Mouse (Mus musculus) embryonic facial prominence, embryonic 12.5 days (tissue): ENCODE results near the gene Slc6a19. TPM values are rescaled to one million over a fixed set of nuclear protein-coding genes. Genes with fewer than 3 reads are reported as not detected.

Source experiments
- ATAC-seq: fragments of 200-750 bp; cut with Nextera tagmentation; 2 replicates; pipeline ENCODE4 v1.8.0; 2017; ENCODE audit not compliant: insufficient number of reproducible peaks, insufficient read depth, low FRiP score, low TSS enrichment
- H3K27ac ChIP-seq: fragments of 300-500 bp; sonication (generic); 2 replicates; pipeline ENCODE4 v1.5.1; 2016; ENCODE audit warnings: mild to moderate bottlenecking
- H3K27me3 ChIP-seq: fragments of 300-500 bp; sonication (generic); 2 replicates; pipeline ENCODE4 v1.6.1; 2016; ENCODE audit warnings: mild to moderate bottlenecking, moderate library complexity
- H3K36me3 ChIP-seq: fragments of 300-500 bp; sonication (generic); 2 replicates; pipeline ENCODE4 v1.6.1; 2016; ENCODE audit warnings: mild to moderate bottlenecking
- H3K4me1 ChIP-seq: fragments of 300-500 bp; sonication (generic); 2 replicates; pipeline ENCODE4 v1.6.1; 2016
- H3K4me2 ChIP-seq: fragments of 300-500 bp; sonication (generic); replicated peaks from 2 replicates; pipeline ENCODE4 v1.6.1; 2016; ENCODE audit warnings: mild to moderate bottlenecking, moderate library complexity
- H3K4me3 ChIP-seq: fragments of 300-500 bp; sonication (generic); 2 replicates; pipeline ENCODE4 v1.5.1; 2016; ENCODE audit warnings: mild to moderate bottlenecking
- H3K9ac ChIP-seq: fragments of 300-500 bp; sonication (generic); 2 replicates; pipeline ENCODE4 v1.6.1; 2016; ENCODE audit warnings: mild to moderate bottlenecking, moderate library complexity
- H3K9me3 ChIP-seq: fragments of 300-500 bp; sonication (generic); 2 replicates; pipeline ENCODE4 v1.6.1; 2016; ENCODE audit warnings: mild to moderate bottlenecking, moderate library complexity
- WGBS: fragments of 180-500 bp; shearing (Covaris S2); methylation state at CpG from one replicate; pipeline ENCODE4 v1.1.7; 2016; 5-methylcytosine and 5-hydroxymethylcytosine counted together
- polyA plus RNA-seq: library from polyadenylated mRNA; unstranded; fragments of >200 nt; fragmentation: Nextera tagmentation; extraction: Ambion mirVana; gene quantifications from 2 replicates; pipeline ENCODE4 v1.2.1, GENCODE M21; 2016

The Slc6a19 gene
- polyA plus RNA-seq, 1 experiment from 2014 or later, result 0.06 TPM

- H3K27me3 ChIP-seq, result no peaks in the 10 kb centered on the region
- H3K9me3 ChIP-seq, result no peaks in the 10 kb centered on the region
- no peak overlapping the region for H3K4me3 ChIP-seq
- no peaks in the 10 kb centered on the region for H3K36me3 ChIP-seq
- 83% methylated on average over 4 of the region's 4 CpGs for WGBS
- H3K4me1 ChIP-seq, result no peaks in the 10 kb centered on the region
- no peak overlapping the region for H3K27ac ChIP-seq
- no peak overlapping the region for H3K9ac ChIP-seq
- ATAC-seq, result no peak
- H3K4me2 ChIP-seq, result no peak overlapping the region
These were observed 15.7 kb downstream of the Slc6a19 start for GRCm38 (mm10) chr13:73688934-73689333.

GRCm38 (mm10) chr13:73687601-73688000 is 17.1 kb downstream of the Slc6a19 start:
- Histone ChIP-seq H3K4me2 (no peak overlapping the region), H3K9me3 (no peaks in the 10 kb centered on the region), H3K27me3 (no peaks in the 10 kb centered on the region), H3K4me1 (no peaks in the 10 kb centered on the region), H3K36me3 (no peaks in the 10 kb centered on the region), H3K9ac (no peak overlapping the region), H3K4me3 (no peak overlapping the region), H3K27ac (no peak overlapping the region)
- no peak for ATAC-seq
- WGBS, result 68% methylated on average over 3 of the region's 3 CpGs

DNA sequence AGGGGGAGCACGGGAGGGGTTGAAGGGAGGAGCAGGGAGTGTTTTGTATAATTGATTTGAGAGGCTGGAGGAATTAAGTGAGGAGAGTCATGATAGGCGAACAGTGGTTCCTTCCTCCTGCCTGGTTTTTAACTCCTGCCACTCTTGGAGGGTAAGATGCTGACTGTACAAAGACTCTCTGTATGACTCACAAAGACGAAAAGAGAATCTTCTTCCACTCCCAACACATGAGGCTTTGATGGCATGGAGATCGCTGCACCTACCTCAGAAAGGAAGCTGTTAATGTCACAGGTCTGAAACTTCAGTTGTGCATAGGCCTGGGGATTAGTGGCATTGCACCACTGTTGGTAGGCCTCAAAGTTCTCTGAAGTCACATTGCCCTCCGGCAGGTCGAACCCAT is 19.2 kb downstream of the Slc6a19 start:
- Histone ChIP-seq H3K9me3 (no peaks in the 10 kb centered on the region), H3K4me1 (no peaks in the 10 kb centered on the region), H3K36me3 (no peaks in the 10 kb centered on the region), H3K27ac (no peak overlapping the region), H3K4me3 (no peak overlapping the region), H3K27me3 (no peaks in the 10 kb centered on the region), H3K4me2 (no peak overlapping the region), H3K9ac (no peak overlapping the region)
- 79% methylated on average over 6 of the region's 6 CpGs for WGBS
- no peak for ATAC-seq

DNA sequence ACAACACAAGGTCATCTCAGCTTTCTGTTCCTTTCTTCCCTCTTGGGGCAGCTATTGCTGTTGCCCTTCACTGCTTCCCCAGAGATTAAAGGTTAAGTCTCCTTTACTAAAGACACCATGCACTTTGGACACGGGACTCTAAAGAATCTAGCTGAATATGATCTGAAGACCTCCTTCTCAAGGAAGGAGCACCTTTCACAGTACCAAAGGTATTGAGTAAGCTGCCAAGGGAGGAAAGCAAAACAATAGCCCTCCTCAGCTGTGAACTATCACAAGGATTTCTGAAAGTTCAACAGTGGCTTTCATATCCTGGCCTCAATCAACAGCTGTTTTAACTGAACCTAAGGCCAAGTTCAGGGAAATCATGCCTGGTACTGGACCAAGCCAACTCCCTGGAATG is 20.3 kb downstream of the Slc6a19 start:
- no peak for ATAC-seq
- H3K4me3 ChIP-seq, result no peak overlapping the region
- no peak overlapping the region for H3K27ac ChIP-seq
- no peak overlapping the region for H3K9ac ChIP-seq
- H3K36me3 ChIP-seq, result no peaks in the 10 kb centered on the region
- 80% methylated on average over 1 of the region's 1 CpGs for WGBS
- H3K27me3 ChIP-seq, result no peaks in the 10 kb centered on the region
- H3K9me3 ChIP-seq, result no peaks in the 10 kb centered on the region
- no peaks in the 10 kb centered on the region for H3K4me1 ChIP-seq
- H3K4me2 ChIP-seq, result no peak overlapping the region

- Histone ChIP-seq H3K9ac (no peak overlapping the region), H3K4me1 (no peaks in the 10 kb centered on the region), H3K36me3 (no peaks in the 10 kb centered on the region), H3K27ac (no peak overlapping the region), H3K4me2 (no peak overlapping the region), H3K27me3 (no peaks in the 10 kb centered on the region), H3K4me3 (no peak overlapping the region), H3K9me3 (no peaks in the 10 kb centered on the region)
- 86% methylated on average over 11 of the region's 11 CpGs for WGBS
- no peak for ATAC-seq
These were observed 21.0 kb downstream of the Slc6a19 start for GRCm38 (mm10) chr13:73683682-73684081.

DNA sequence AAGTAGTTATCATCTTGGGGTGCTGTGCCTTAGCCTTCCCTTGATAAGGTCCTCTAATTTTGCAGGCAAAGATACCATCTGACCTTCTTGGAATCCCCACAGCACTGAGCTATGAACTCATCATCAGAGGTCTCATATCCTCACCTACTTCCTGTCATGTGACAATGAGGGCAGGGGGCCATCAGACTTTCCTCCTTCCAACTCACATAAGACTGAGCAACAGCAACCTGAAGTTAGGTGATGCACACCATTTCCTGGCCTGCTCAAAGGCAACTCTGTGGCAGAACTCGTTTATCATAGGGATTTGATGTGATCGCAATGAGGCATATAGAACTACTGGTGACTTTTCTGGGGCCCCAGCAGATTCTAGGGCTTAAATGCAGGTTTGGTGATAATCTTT is 22.4 kb downstream of the Slc6a19 start:
- Histone ChIP-seq H3K4me1 (no peaks in the 10 kb centered on the region), H3K27me3 (no peaks in the 10 kb centered on the region), H3K4me3 (no peak overlapping the region), H3K36me3 (no peaks in the 10 kb centered on the region), H3K4me2 (no peak overlapping the region), H3K9me3 (no peaks in the 10 kb centered on the region), H3K9ac (no peak overlapping the region), H3K27ac (no peak overlapping the region)
- WGBS, result 87% methylated on average over 2 of the region's 2 CpGs
- ATAC-seq, result no peak

DNA sequence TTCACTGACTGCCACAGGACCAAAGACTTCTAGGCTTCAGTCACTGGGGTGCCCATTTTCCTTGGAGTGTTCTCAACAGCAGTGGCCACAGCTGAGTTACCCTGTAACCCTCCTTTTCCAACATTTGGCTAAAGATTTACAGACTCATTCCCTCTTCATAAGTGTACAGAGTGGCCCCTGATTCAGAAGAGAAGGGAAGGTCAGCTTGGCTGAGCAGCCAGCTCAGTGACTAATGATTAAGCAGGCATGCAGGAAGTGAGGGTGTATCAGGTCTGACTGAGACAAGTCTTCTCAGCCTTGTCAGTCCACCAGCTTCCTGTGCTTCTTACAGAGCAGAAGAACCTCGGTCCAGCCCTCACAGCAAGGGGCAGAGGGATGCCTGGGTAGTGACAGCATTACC is 24.3 kb downstream of the Slc6a19 start:
- no peak overlapping the region for H3K4me2 ChIP-seq
- H3K4me1 ChIP-seq, result no peaks in the 10 kb centered on the region
- no peaks in the 10 kb centered on the region for H3K27me3 ChIP-seq
- no peak overlapping the region for H3K4me3 ChIP-seq
- 33% methylated on average over 1 of the region's 1 CpGs for WGBS
- H3K9ac ChIP-seq, result no peak overlapping the region
- no peak overlapping the region for H3K27ac ChIP-seq
- ATAC-seq, result no peak
- no peaks in the 10 kb centered on the region for H3K36me3 ChIP-seq
- H3K9me3 ChIP-seq, result no peaks in the 10 kb centered on the region

GRCm38 (mm10) chr13:73679311-73679710 is 25.4 kb downstream of the Slc6a19 start:
- Histone ChIP-seq H3K36me3 (no peaks in the 10 kb centered on the region), H3K27me3 (no peaks in the 10 kb centered on the region), H3K9me3 (no peaks in the 10 kb centered on the region), H3K27ac (no peak overlapping the region), H3K4me3 (no peak overlapping the region), H3K4me2 (no peak overlapping the region), H3K9ac (no peak overlapping the region), H3K4me1 (no peaks in the 10 kb centered on the region)
- no peak for ATAC-seq
- 44% methylated on average over 2 of the region's 2 CpGs for WGBS

DNA sequence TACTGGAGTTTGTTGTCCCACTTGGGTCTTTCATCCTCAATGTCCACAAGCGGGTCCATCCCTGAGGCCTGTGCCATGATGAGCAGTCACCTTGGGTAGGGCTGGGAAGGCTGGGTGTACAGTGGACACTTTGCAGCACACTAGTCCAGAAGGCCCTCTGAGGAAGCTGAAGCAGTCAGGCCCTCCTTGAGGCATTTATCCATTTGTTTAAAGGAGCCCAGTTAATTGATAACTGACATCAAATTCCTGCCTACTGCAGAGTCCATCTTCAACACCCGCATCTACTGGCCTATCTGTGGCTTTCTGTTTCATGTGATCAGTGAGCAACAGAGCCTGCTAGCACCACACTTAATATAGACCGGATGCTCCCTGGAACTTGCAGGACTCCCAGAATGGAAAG is 26.8 kb downstream of the Slc6a19 start, which contains the start of gene Slc6a18:
TSS of gene Slc6a18 (minus strand) at position 171 of the 400 bp plus-strand sequence.
- Histone ChIP-seq H3K4me1 (no peaks in the 10 kb centered on the region), H3K9me3 (no peaks in the 10 kb centered on the region), H3K27me3 (no peaks in the 10 kb centered on the region), H3K4me2 (no peak within 1 kb of the TSS), H3K9ac (no peak within 1 kb of the TSS), H3K36me3 (no peaks in the 10 kb centered on the region), H3K4me3 (no peak within 1 kb of the TSS), H3K27ac (no peak within 1 kb of the TSS)
- WGBS, result 78% methylated on average over 3 of the region's 3 CpGs
- no peak for ATAC-seq

DNA sequence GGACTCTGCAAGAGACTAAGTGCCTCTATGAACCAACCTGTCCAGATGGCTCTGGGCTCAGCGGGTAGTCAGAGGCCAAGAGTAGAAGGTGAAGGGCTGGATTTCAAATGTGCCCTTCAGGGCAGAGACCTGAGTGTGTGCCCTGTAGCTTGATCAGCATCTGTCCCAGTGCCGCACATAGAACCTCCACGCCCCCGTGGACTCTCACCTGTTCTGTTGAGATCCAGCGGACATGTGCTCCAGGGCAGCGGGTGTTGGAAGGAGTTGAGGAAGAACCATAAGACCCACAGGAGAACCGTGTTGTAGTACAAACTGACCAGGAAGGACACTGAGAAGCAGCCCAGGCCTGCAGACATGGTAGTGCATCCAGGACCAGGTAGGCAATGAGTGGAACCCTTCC is 29.5 kb downstream of the Slc6a19 start:
- Histone ChIP-seq H3K9ac (no peak overlapping the region), H3K27me3 (no peaks in the 10 kb centered on the region), H3K4me2 (no peak overlapping the region), H3K27ac (no peak overlapping the region), H3K4me3 (no peak overlapping the region), H3K9me3 (no peaks in the 10 kb centered on the region), H3K36me3 (no peaks in the 10 kb centered on the region), H3K4me1 (no peaks in the 10 kb centered on the region)
- WGBS, result 93% methylated on average over 7 of the region's 7 CpGs
- ATAC-seq, result no peak

- Histone ChIP-seq H3K36me3 (no peaks in the 10 kb centered on the region), H3K9me3 (no peaks in the 10 kb centered on the region), H3K27ac (no peak overlapping the region), H3K4me1 (no peaks in the 10 kb centered on the region), H3K27me3 (no peaks in the 10 kb centered on the region), H3K9ac (no peak overlapping the region), H3K4me2 (no peak overlapping the region), H3K4me3 (no peak overlapping the region)
- WGBS, result 67% methylated on average over 2 of the region's 2 CpGs
- ATAC-seq, result no peak
These were observed 44.4 kb downstream of the Slc6a19 start for GRCm38 (mm10) chr13:73660163-73660695.

DNA sequence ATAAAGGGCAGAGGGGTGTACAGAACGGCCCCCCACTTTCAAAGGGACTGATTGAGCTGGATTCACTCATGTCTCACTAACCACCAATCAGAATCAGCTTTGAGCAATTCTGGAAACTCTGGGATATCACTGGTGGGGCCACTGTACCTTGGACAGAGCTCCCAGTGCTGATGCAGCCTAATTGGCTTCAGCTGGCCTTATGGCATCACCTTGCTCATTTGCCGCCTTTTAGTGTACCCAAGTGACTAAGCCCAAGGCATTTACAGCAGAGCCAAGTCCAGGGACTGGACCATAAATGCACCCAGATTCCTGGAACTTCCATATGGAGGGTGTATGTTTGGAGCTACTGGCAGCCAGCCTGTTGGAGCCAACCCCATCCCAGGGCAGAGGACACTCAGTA is 45.7 kb downstream of the Slc6a19 start:
- H3K9ac ChIP-seq, result no peak overlapping the region
- WGBS, result 35% methylated on average over 2 of the region's 2 CpGs
- H3K4me1 ChIP-seq, result no peaks in the 10 kb centered on the region
- no peak overlapping the region for H3K27ac ChIP-seq
- no peak overlapping the region for H3K4me2 ChIP-seq
- ATAC-seq, result no peak
- no peaks in the 10 kb centered on the region for H3K36me3 ChIP-seq
- H3K27me3 ChIP-seq, result no peaks in the 10 kb centered on the region
- H3K4me3 ChIP-seq, result no peak overlapping the region
- no peaks in the 10 kb centered on the region for H3K9me3 ChIP-seq

DNA sequence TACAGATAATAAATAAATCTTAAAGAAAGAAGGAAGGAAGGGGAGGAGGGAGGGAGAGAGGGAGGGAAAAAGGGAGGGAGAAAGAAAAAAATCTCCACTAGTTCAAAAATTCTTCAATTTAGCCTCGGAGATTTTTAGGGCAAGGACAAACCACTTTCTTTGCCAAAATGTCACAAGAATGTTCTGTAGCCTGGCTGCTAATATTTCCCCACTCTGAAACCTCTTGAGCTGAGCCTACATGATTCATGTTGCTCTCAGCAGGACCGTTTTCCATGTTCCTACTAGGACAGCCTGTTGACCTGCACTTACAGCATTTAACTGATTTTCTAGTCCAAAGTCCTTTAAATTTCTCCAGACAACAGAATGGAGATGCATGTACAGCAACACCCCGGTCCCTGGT is 49.7 kb downstream of the Slc6a19 start:
- ATAC-seq, result no peak
- no peaks in the 10 kb centered on the region for H3K27me3 ChIP-seq
- H3K4me3 ChIP-seq, result no peak overlapping the region
- H3K27ac ChIP-seq, result no peak overlapping the region
- H3K4me2 ChIP-seq, result no peak overlapping the region
- H3K36me3 ChIP-seq, result peaks cover 4% of the 10 kb centered on the region; the same call in 1 of the 2 replicates
- no peak overlapping the region for H3K9ac ChIP-seq
- H3K9me3 ChIP-seq, result no peaks in the 10 kb centered on the region
- 83% methylated on average over 3 of the region's 3 CpGs for WGBS
- H3K4me1 ChIP-seq, result no peaks in the 10 kb centered on the region
